Mouse (Mus musculus): Measurements from ENCODE around the gene Vdr. TPM values are rescaled to one million over a fixed set of nuclear protein-coding genes. Genes with fewer than 3 reads are reported as not detected.

Vdr gene
- total RNA-seq, 1 experiment from 2014 or later, result 6.6 TPM

GRCm38 (mm10) chr15:97920306-97920705, 9.9 kb upstream of the Vdr start:
- DNase-seq, result no peak

- DNase-seq, result no peak
Observed at GRCm38 (mm10) chr15:97919217-97919616, 8.8 kb upstream of the Vdr start.

DNA sequence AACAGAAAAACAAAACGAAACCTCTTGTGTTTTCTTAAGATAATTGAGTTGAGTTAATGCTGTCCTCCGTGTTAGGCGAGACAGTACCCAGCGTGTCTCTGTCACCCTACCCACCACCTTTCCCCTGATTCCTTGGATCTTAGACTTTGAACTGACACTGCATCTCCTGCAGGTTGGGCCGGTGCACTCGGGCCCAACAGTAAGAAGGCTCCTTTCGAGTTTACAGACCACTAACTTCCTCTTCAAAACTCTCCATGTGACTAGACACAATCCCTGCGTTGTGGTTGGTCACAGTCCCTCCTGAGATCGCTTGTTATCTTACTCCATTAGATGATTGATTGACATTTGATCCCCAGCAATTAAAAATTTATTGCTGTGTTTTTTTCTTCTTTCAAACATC, 7.6 kb upstream of the Vdr start:
- DNase-seq, result no peak

GRCm38 (mm10) chr15:97914331-97914747, 3.9 kb upstream of the Vdr start:
- DNase-seq, result peak; percentile 72

- DNase-seq, result peak; percentile 81
Observed at GRCm38 (mm10) chr15:97907801-97908751, 2.4 kb downstream of the Vdr start.

DNA sequence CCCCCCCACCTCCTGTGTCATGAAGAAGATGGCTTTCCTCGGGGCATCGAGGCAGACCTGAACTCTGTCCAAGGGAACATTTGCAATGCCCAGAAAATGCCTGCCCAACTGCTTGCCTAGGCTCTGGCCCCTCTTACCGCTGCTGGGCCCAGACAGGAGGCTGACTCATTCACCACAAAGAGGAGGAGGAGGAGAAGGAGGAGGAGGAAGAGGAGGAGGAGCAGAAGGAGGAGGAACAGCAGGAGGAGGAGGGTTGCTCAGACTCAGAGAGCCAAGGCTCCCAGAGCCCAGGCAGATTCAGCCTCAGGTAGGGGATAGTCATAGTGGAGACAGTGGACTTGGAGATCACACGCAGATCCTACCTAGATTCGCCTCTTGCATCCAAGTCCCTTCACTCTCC, 3.2 kb downstream of the Vdr start:
- no peak for DNase-seq

GRCm38 (mm10) chr15:97905281-97905680, 5.1 kb downstream of the Vdr start:
- DNase-seq, result no peak

DNA sequence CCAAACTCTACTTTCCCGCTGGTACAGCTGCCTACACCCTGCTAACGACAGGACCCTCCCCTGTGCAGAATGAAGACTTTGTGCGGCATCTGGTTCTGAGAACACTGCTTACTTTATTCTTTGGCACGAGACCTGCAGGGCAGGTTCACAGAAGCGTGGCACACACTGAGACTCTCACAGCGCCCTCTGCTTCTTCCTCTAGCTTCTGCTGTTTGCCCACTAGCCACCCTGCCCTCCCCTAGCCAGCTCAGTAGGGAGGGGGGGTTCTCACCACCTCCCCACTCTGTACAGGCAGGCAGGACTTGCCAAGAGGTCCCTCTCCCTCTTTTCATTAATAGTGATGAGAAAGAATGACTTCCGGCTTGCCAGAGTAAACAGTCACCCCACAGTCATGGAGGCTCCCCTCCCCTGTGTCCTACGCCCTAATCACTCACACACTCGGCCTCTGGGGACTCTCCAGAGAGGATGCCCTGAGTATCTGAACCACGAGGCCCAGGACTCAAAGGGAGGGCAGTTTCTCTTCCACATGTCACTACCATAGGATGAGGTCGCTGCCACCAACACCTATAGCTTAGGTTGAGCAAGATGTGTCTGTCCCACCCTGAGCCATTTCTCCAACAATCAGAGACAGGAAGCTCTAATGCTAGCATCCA, 6.0 kb downstream of the Vdr start:
- no peak for DNase-seq

DNA sequence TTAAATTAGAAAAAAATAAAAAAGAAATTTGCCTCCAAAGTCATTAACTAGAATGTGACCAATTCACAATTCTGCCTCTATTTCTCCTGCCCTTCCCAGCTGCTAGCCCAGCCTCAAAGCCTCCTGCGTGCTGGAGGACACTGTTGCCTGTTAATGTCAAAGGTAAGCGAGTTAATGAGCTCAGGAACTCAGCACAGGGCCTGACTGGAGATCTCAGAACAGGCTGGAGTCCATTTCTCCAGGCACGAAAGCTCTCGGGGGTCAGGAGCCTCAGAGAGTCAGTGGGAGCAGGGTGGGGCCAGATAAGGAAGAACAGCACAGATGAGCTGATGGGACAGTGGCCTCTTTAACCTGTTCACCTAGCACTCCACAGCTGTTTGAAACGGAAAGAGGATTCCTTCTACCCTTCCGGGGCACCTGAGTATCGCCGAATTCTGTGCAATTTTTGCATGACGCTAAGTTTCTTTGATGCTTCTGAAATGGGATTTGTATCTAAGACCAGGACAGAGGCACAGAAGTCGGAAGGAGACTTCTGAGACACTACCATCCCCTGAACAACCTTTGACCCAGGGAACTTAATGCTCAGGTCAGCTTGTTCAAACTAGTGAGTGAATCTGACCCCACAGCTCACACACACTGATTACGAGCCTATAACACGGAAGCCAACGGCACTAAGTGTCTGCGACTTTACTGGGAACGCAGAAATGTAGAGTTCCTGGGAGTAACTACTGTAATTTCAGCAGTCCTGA, 7.0 kb downstream of the Vdr start:
- DNase-seq, result no peak

DNA sequence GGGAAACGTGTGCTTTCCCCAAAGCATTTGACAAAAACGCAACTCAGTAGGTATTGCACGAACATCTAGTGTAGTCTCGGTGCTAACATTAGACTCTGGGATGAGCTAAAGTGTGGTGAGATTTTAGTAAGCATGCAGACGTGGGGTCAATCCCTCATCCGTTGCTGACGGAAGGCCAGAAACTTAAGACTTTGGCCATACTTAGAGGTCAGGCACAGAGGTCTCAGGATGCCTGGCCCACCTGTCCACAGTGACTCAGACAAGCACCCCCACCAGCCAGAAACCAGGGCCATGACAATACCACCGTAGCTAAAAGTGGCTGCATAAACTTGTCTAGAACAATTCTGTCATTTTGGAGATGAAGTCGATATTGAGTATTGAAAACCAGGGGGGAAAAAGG, 9.4 kb downstream of the Vdr start:
- no peak for DNase-seq

DNA sequence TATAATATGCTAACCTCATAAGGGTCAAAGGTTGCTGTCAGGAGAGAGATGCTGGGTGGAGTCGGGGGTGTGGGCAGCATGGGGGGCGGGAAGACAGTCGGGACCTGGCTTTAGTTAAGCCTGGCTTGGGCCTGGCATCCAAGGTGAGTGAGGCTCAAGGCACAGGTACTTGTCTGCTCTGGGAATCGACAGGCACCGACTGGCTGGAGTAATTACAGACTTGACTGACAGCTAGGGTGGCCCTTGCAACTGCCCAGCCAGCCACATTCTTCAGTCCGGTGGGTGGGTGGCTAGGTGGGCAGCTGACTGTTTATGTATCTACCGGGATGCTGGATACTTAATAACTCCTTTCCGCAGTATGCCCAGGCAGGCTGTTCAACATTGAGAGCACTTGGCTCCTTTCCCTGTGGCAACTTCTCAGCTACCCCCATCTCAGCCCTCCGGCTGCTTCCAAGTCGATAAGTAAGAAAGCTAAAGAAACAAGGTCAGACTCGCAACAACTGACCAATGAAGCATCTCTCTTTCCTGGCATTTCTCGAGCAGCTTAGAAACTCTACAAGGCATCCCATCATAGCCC, 10.0 kb downstream of the Vdr start:
- DNase-seq, result no peak

GRCm38 (mm10) chr15:97899714-97900113, 10.7 kb downstream of the Vdr start:
- peak; percentile 34 for DNase-seq

- no peak for DNase-seq
Observed at GRCm38 (mm10) chr15:97898791-97899190, 11.6 kb downstream of the Vdr start.

GRCm38 (mm10) chr15:97896861-97897654, 13.4 kb downstream of the Vdr start:
- no peak for DNase-seq

GRCm38 (mm10) chr15:97896347-97896746, 14.1 kb downstream of the Vdr start:
- no peak for DNase-seq

DNA sequence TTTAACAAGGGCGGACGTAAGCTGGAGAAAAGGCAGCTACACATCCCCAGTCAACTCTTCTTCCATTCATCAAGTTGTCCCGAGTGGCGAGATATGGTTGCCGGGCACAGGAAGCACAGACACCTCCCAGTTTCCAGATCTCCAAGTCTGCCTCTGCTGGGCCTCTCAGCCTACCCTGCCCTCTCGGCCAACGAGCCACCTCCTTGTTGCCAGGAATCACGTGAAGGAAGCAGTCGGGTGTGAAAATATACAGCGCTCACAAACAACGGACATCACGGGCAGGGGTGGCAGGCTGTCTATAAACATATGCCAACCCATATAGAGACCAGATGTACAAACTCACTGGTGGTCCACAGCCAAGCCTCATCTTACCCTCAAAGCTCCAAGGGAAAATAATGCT, 14.6 kb downstream of the Vdr start:
- DNase-seq, result no peak

DNA sequence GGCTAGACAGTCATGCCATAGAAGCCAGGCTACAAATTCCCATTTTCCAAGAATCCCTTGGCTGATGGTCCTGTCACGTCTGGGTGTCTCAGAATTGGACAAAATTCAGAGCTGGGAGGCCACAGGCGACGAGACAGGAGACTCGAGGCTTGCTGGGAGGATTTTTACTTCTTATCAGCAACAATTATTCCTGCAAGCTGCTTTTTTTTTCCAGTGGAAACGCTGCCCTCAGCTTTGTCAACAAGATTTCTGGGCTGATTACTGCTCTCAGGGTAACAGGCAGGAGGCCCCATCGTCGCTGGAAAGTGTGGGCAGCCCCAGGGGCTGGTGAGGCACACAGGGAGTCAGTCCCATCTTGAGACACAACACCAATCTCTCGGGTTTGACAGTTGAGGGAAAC, 17.9 kb downstream of the Vdr start:
- DNase-seq, result no peak

- DNase-seq, result no peak
Observed at GRCm38 (mm10) chr15:97890450-97890849, 20.0 kb downstream of the Vdr start.

GRCm38 (mm10) chr15:97890017-97890416, 20.4 kb downstream of the Vdr start:
- DNase-seq, result peak; percentile 48

DNA sequence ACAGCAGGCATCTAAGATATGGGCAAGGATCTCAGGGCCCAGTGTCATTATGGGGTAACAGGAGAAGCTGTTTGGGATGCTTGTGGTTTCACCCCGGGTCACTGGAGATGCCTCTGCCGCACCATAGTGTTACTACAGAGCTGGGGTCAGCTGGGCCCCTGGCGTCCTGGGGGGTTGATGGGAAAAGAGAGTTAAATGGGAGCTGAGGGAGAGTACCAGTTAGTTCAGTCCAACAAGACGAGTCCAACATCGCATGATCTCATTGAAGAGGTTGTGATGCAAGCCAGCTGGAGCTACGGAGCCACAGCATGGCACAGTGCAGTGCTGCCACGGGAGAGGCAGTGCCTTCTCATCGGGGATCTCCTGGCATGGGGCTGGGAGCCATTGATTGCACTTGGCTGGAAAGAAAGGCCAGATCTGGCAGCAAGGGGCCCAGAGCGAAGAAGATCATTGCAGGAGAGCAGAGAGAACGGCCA, 22.9 kb downstream of the Vdr start:
- no peak for DNase-seq

DNA sequence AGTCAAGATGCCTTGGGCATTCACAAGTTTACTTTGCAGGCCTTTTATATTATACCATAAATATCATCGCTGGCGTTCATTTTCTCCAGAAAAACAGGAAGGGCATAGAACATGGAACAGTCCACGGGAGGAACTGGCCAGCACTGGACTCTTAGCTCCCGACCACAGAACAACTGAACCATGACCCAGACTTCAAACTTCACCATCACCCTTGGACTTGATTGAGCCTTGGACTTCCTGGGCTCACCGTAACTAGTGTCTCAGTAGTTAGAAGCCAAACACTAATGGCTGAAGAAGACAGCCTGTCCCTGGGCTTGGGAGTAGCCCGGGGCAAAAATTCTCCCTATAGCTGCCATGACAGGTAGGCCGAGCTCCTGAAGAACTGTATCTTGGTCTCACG, 29.0 kb downstream of the Vdr start:
- DNase-seq, result no peak

DNA sequence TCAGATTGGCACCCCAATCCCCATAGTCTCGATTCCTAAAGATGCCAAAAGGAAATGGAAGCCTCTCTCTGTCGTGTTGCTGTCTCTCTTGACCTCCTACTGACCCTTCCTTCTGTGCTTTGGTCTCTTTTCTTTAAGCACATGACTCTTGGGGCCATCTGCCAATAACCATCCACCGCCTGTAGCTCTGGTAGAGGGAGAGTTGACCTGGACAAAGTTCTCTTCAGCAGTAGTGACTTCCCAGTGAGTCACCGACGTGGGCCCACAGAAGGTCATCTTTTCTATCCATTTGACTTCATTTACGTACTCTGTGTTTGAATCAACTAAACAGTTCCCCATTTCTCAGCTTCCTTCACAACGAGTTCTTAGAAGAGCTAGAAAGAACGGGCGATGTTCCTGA, 30.0 kb downstream of the Vdr start:
- DNase-seq, result no peak

Measured in adrenal gland, postnatal 14 days (tissue).